In genomic region chr15:91665530-91665929, GRCm38 (mm10) we compare ENCODE assay signal across 21 mouse cellular contexts. TPM values are rescaled to one million over a fixed set of nuclear protein-coding genes. Genes with fewer than 3 reads are reported as not detected.
DNase-seq lines count a peak whose midpoint lies in the region; ATAC-seq and TF ChIP-seq lines count a peak whose summit lies in the region.
"Had no signal": no experiment of that assay in that cellular context is flagged by ENCODE, and none has a peak within 500 bp of the region (broad histone marks: within the 10 kb centered on the region; RNA-seq: fewer than 3 reads in every experiment).

No protein-coding gene starts in this region.

- H3K9me3 ChIP-seq in kidney, embryonic 14.5 days (ENCODE audit: control insufficient read depth, low read length), result no peaks in the 10 kb centered on the region
- H3K9me3 ChIP-seq in kidney, embryonic 16.5 days (ENCODE audit: low read length), result no peaks in the 10 kb centered on the region
- no peaks in the 10 kb centered on the region for H3K9me3 ChIP-seq in kidney, embryonic 15.5 days (replicated peaks)

- peaks cover 7% of the 10 kb centered on the region; the same call in 1 of the 2 replicates for H3K4me1 ChIP-seq in kidney, adult 2 months (ENCODE audit: control insufficient read depth, insufficient read depth, low read length)
- H3K4me1 ChIP-seq in kidney, embryonic 14.5 days (ENCODE audit: control insufficient read depth, insufficient read depth, low read length), result no peaks in the 10 kb centered on the region
- no peaks in the 10 kb centered on the region for H3K4me1 ChIP-seq in kidney, embryonic 16.5 days (ENCODE audit: insufficient read depth, low read length)
- 0 out of 2 replicates have a peak, but pooled peaks cover 2% of the 10 kb centered on the region for H3K4me1 ChIP-seq in kidney, embryonic 15.5 days

- WGBS in kidney, adult 2 months, result 59% methylated on average over 6 of the region's 6 CpGs
- 90% methylated on average over 6 of the region's 6 CpGs for WGBS in kidney, embryonic 14.5 days
- WGBS in kidney, embryonic 16.5 days, result 86% methylated on average over 6 of the region's 6 CpGs
- 87% methylated on average over 6 of the region's 6 CpGs for WGBS in kidney, embryonic 15.5 days

- H3K27ac ChIP-seq in kidney, adult 2 months (ENCODE audit: insufficient read depth, low read depth, low read length), result no peak overlapping the region
- no peak overlapping the region for H3K27ac ChIP-seq in kidney, embryonic 14.5 days (ENCODE audit: low read depth, low read length)
- no peak overlapping the region for H3K27ac ChIP-seq in kidney, embryonic 16.5 days (ENCODE audit: low read length)
- no peak overlapping the region for H3K27ac ChIP-seq in kidney, embryonic 15.5 days

- TF ChIP-seq POLR2A in kidney, adult 2 months (IDR thresholded peaks at IDR 0.05; ENCODE audit: low read depth, low read length), result no peak

- peak; percentile 62 for DNase-seq in kidney, adult 2 months
- DNase-seq in kidney, adult 9 months, result peak; percentile 56
- peak; percentile 4 for DNase-seq in kidney, postnatal 14 days
- DNase-seq: adrenal gland, adult 2 months; adrenal gland, adult 8-10 months; adrenal gland, postnatal 10 days; adrenal gland, postnatal 14 days; adrenal gland, postnatal 25 days; adrenal gland, postnatal 36 days; B cell, adult 2 months; cerebellum, adult 11 months; cerebellum, adult 11-12 months; cerebellum, adult 18-20 months had no signal

- no peak overlapping the region for H3K9ac ChIP-seq in kidney, embryonic 14.5 days (ENCODE audit: low read depth, low read length)
- no peak overlapping the region for H3K9ac ChIP-seq in kidney, embryonic 16.5 days (replicated peaks; ENCODE audit: low read length)
- H3K9ac ChIP-seq in kidney, embryonic 15.5 days, result no peak overlapping the region

- no peak for TF ChIP-seq CTCF in kidney, adult 2 months (conservative IDR thresholded peaks at IDR 0.05; ENCODE audit: insufficient read depth, insufficient read length, low read depth, low read length)

- ATAC-seq in kidney, embryonic 14.5 days (ENCODE audit: low FRiP score, low TSS enrichment), result no peak
- ATAC-seq in kidney, embryonic 16.5 days (ENCODE audit: low FRiP score, low TSS enrichment), result no peak
- no peak for ATAC-seq in kidney, embryonic 15.5 days (replicated peaks; ENCODE audit: low FRiP score)
- ATAC-seq: activated CD4-positive, CD25-positive, alpha-beta regulatory T cell, adult 4 months; CD4-positive, CD25-positive, alpha-beta regulatory T cell, adult 4 months; Patski had no signal

- H3K27me3 ChIP-seq in kidney, adult 2 months (replicated peaks; ENCODE audit: control insufficient read depth, insufficient read depth, low read length), result no peaks in the 10 kb centered on the region
- H3K27me3 ChIP-seq in kidney, embryonic 14.5 days (ENCODE audit: control insufficient read depth, insufficient read depth, low read length), result no peaks in the 10 kb centered on the region
- H3K27me3 ChIP-seq in kidney, embryonic 16.5 days (ENCODE audit: insufficient read depth, low read length), result no peaks in the 10 kb centered on the region
- H3K27me3 ChIP-seq in kidney, embryonic 15.5 days, result no peaks in the 10 kb centered on the region
- H3K27me3 ChIP-seq: CH12.LX, Patski had no signal

- no peak overlapping the region for H3K4me2 ChIP-seq in kidney, embryonic 14.5 days (replicated peaks; ENCODE audit: low read depth, low read length)
- H3K4me2 ChIP-seq in kidney, embryonic 16.5 days (replicated peaks; ENCODE audit: low read depth, low read length), result no peak overlapping the region
- no peak overlapping the region for H3K4me2 ChIP-seq in kidney, embryonic 15.5 days

- H3K4me3 ChIP-seq in kidney, adult 2 months (ENCODE audit: insufficient read depth, low read depth, low read length), result no peak overlapping the region
- no peak overlapping the region for H3K4me3 ChIP-seq in kidney, embryonic 14.5 days (ENCODE audit: low read length)
- no peak overlapping the region for H3K4me3 ChIP-seq in kidney, embryonic 16.5 days (ENCODE audit: low read length)
- H3K4me3 ChIP-seq in kidney, embryonic 15.5 days (replicated peaks), result no peak overlapping the region

- H3K36me3 ChIP-seq in kidney, adult 2 months (ENCODE audit: control insufficient read depth, insufficient read depth, low read length), result no peaks in the 10 kb centered on the region
- no peaks in the 10 kb centered on the region for H3K36me3 ChIP-seq in kidney, embryonic 14.5 days (ENCODE audit: control insufficient read depth, insufficient read depth, low read length)
- H3K36me3 ChIP-seq in kidney, embryonic 16.5 days (ENCODE audit: insufficient read depth, low read length), result no peaks in the 10 kb centered on the region
- H3K36me3 ChIP-seq in kidney, embryonic 15.5 days, result no peaks in the 10 kb centered on the region
- H3K36me3 ChIP-seq: G1E had no signal

RNA-seq across cellular contexts. Expression of gene Lrrk2, which starts 7.4 kb away (rescaled TPM):
- 17.7 and 18.2 TPM in 2 replicates for polyA plus RNA-seq in kidney, adult 2 months (2012; rRNA removed)
- 5.1 and 7.0 TPM in 2 replicates for polyA plus RNA-seq in kidney, embryonic 14.5 days (2014; fragmentation: Nextera tagmentation; extraction: Ambion mirVana)
- polyA plus RNA-seq in kidney, embryonic 16.5 days (2015; fragmentation: Nextera tagmentation; extraction: Ambion mirVana), result 6.6 and 8.7 TPM in 2 replicates
- polyA plus RNA-seq in kidney, embryonic 15.5 days (2015; fragmentation: Nextera tagmentation; extraction: Ambion mirVana), result 6.4 and 7.7 TPM in 2 replicates
- polyA plus RNA-seq: G1E had no signal

Comparison
In these comparisons a context has a peak if more than half of its experiments do, and no peak if none do; other contexts are left out.
1. DNase-seq: peak in every context shown above with its lines; median percentile 62 in kidney, adult 2 months; 56 in kidney, adult 9 months; 4 in kidney, postnatal 14 days.